Mouse (Mus musculus): ENCODE measurements around the gene Mark3.

- TF ChIP-seq CTCF (conservative IDR thresholded peaks at IDR 0.05; ENCODE audit: low read length) (no peak), NANOG (IDR thresholded peaks at IDR 0.05; ENCODE audit: borderline replicate concordance, low read length) (no peak), POU5F1 (IDR thresholded peaks at IDR 0.05; ENCODE audit: borderline replicate concordance, low read length) (no peak)
Observed at GRCm38 (mm10) chr12:111671431-111671902, 97.1 kb downstream of the Mark3 start.

All from E14TG2a.4 (cell line).